Mouse (Mus musculus) stomach, embryonic 16.5 days (tissue): ENCODE measurements around the gene Afap1. TPM values are rescaled to one million over a fixed set of nuclear protein-coding genes. Genes with fewer than 3 reads are reported as not detected.

ENCODE experiments used
- ATAC-seq: fragments of 200-750 bp; cut with Nextera tagmentation; 2 replicates; pipeline ENCODE4 v1.8.0; 2017; ENCODE audit warnings: moderate number of reproducible peaks, moderate TSS enrichment; ENCODE audit not compliant: insufficient read depth, low FRiP score
- H3K27ac ChIP-seq: fragments of 300-500 bp; sonication (generic); 2 replicates; pipeline ENCODE4 v1.5.1; 2014; ENCODE audit warnings: low read length
- H3K27me3 ChIP-seq: fragments of 300-500 bp; sonication (generic); 2 replicates; pipeline ENCODE4 v1.6.1; 2014; ENCODE audit warnings: low read length, control low read depth, mixed read lengths; ENCODE audit not compliant: control insufficient read depth, insufficient read depth
- H3K36me3 ChIP-seq: fragments of 300-500 bp; sonication (generic); 2 replicates; pipeline ENCODE4 v1.6.1; 2014; ENCODE audit warnings: low read length; ENCODE audit not compliant: control insufficient read depth, insufficient read depth
- H3K4me1 ChIP-seq: fragments of 300-500 bp; sonication (generic); 2 replicates; pipeline ENCODE4 v1.6.1; 2014; ENCODE audit warnings: low read length, control low read depth, mixed read lengths; ENCODE audit not compliant: control insufficient read depth, insufficient read depth
- H3K4me2 ChIP-seq: fragments of 300-500 bp; sonication (generic); 2 replicates; pipeline ENCODE4 v1.6.1; 2014; ENCODE audit warnings: low read depth, low read length, mixed read lengths
- H3K4me3 ChIP-seq: fragments of 300-500 bp; sonication (generic); replicated peaks from 2 replicates; pipeline ENCODE4 v1.5.1; 2014; ENCODE audit warnings: mild to moderate bottlenecking, low read length
- H3K9ac ChIP-seq: fragments of 300-500 bp; sonication (generic); 2 replicates; pipeline ENCODE4 v1.6.1; 2014; ENCODE audit warnings: low read length
- H3K9me3 ChIP-seq: fragments of 300-500 bp; sonication (generic); replicated peaks from 2 replicates; pipeline ENCODE4 v1.6.1; 2016; ENCODE audit warnings: low read length, control low read depth; ENCODE audit not compliant: control insufficient read depth
- WGBS: fragments of 180-500 bp; shearing (Covaris S2); extraction: QIAGEN DNeasy Blood & Tissue Kit; methylation state at CpG from one replicate; pipeline ENCODE4 v1.1.7; 2014; 5-methylcytosine and 5-hydroxymethylcytosine counted together
- polyA plus RNA-seq: library from polyadenylated mRNA; unstranded; fragments of >200 nt; fragmentation: Nextera tagmentation; extraction: Ambion mirVana; gene quantifications from 2 replicates; pipeline ENCODE4 v1.2.1, GENCODE M21; 2015

The Afap1 gene
- polyA plus RNA-seq, 1 experiment from 2014 or later: 20.4 TPM

- Histone ChIP-seq H3K4me2 (peak overlapping the region; percentile 80), H3K27ac (peak overlapping the region; percentile 84), H3K4me1 (peaks cover 15% of the 10 kb centered on the region), H3K36me3 (no peaks in the 10 kb centered on the region), H3K9me3 (no peaks in the 10 kb centered on the region), H3K9ac (peak overlapping the region; percentile 96), H3K27me3 (no peaks in the 10 kb centered on the region), H3K4me3 (peak overlapping the region; percentile 81)
- 0 out of 2 replicates have a peak, but pooled peaks have one; percentile 6 for ATAC-seq
- WGBS: under 1% methylated on average over 21 of the region's 21 CpGs
Measured at GRCm38 (mm10) chr5:35893805-35894260, 714 bp downstream of the Afap1 start.

- Histone ChIP-seq H3K4me1 (peaks cover 15% of the 10 kb centered on the region), H3K9ac (peak overlapping the region; percentile 96), H3K36me3 (no peaks in the 10 kb centered on the region), H3K9me3 (no peaks in the 10 kb centered on the region), H3K4me2 (peak overlapping the region; percentile 80), H3K4me3 (peak overlapping the region; percentile 81), H3K27ac (peak overlapping the region; percentile 84), H3K27me3 (no peaks in the 10 kb centered on the region)
- WGBS: 7% methylated on average over 30 of the region's 30 CpGs
- no peak for ATAC-seq
Measured at GRCm38 (mm10) chr5:35894295-35895047, 1.4 kb downstream of the Afap1 start.

- Histone ChIP-seq H3K4me3 (no peak overlapping the region), H3K9ac (no peak overlapping the region), H3K4me2 (no peak overlapping the region), H3K27me3 (no peaks in the 10 kb centered on the region), H3K4me1 (peaks cover 30% of the 10 kb centered on the region), H3K9me3 (no peaks in the 10 kb centered on the region), H3K27ac (no peak overlapping the region), H3K36me3 (no peaks in the 10 kb centered on the region)
- no peak for ATAC-seq
- WGBS: 75% methylated on average over 4 of the region's 4 CpGs
Measured at GRCm38 (mm10) chr5:35895926-35896325, 2.8 kb downstream of the Afap1 start.

- no peak overlapping the region for H3K4me2 ChIP-seq
- H3K36me3 ChIP-seq: no peaks in the 10 kb centered on the region
- no peaks in the 10 kb centered on the region for H3K27me3 ChIP-seq
- H3K4me1 ChIP-seq: peaks cover 34% of the 10 kb centered on the region
- no peak for ATAC-seq
- no peak overlapping the region for H3K27ac ChIP-seq
- no peak overlapping the region for H3K4me3 ChIP-seq
- 83% methylated on average over 4 of the region's 4 CpGs for WGBS
- H3K9me3 ChIP-seq: no peaks in the 10 kb centered on the region
- no peak overlapping the region for H3K9ac ChIP-seq
Measured at GRCm38 (mm10) chr5:35896556-35896955, 3.4 kb downstream of the Afap1 start.

- Histone ChIP-seq H3K27me3 (no peaks in the 10 kb centered on the region), H3K4me3 (no peak overlapping the region), H3K27ac (no peak overlapping the region), H3K4me1 (peaks cover 34% of the 10 kb centered on the region), H3K9ac (no peak overlapping the region), H3K4me2 (no peak overlapping the region), H3K36me3 (no peaks in the 10 kb centered on the region), H3K9me3 (no peaks in the 10 kb centered on the region)
- WGBS: 86% methylated on average over 4 of the region's 4 CpGs
- no peak for ATAC-seq
Measured at GRCm38 (mm10) chr5:35897147-35897546, 4.0 kb downstream of the Afap1 start.

GRCm38 (mm10) chr5:35898114-35898513 lies 5.0 kb downstream of the Afap1 start:
- no peaks in the 10 kb centered on the region for H3K9me3 ChIP-seq
- H3K36me3 ChIP-seq: no peaks in the 10 kb centered on the region
- H3K27ac ChIP-seq: no peak overlapping the region
- no peak overlapping the region for H3K4me2 ChIP-seq
- H3K4me1 ChIP-seq: peaks cover 35% of the 10 kb centered on the region
- H3K4me3 ChIP-seq: no peak overlapping the region
- no peak for ATAC-seq
- WGBS: 68% methylated on average over 4 of the region's 4 CpGs
- H3K27me3 ChIP-seq: no peaks in the 10 kb centered on the region
- no peak overlapping the region for H3K9ac ChIP-seq

GRCm38 (mm10) chr5:35898994-35899393 lies 5.9 kb downstream of the Afap1 start:
- H3K9me3 ChIP-seq: no peaks in the 10 kb centered on the region
- peaks cover 43% of the 10 kb centered on the region for H3K4me1 ChIP-seq

GRCm38 (mm10) chr5:35900401-35901225 lies 7.5 kb downstream of the Afap1 start:
- Histone ChIP-seq H3K4me1 (peaks cover 41% of the 10 kb centered on the region), H3K9ac (no peak overlapping the region; the same call in 1 of the 2 replicates), H3K4me2 (peak overlapping the region; percentile 9; the same call in 1 of the 2 replicates), H3K36me3 (no peaks in the 10 kb centered on the region), H3K9me3 (no peaks in the 10 kb centered on the region), H3K27ac (peak overlapping the region; percentile 42), H3K4me3 (no peak overlapping the region), H3K27me3 (no peaks in the 10 kb centered on the region)
- WGBS: 14% methylated on average over 9 of the region's 10 CpGs
- no peak; the same call in 1 of the 2 replicates for ATAC-seq

More at GRCm38 (mm10) chr5:35898994-35899393, 5.9 kb downstream of the Afap1 start:
- H3K4me2 ChIP-seq: no peak overlapping the region
- no peaks in the 10 kb centered on the region for H3K36me3 ChIP-seq
- H3K27ac ChIP-seq: no peak overlapping the region
- no peak overlapping the region for H3K4me3 ChIP-seq
- H3K27me3 ChIP-seq: no peaks in the 10 kb centered on the region
- no peak for ATAC-seq
- WGBS: 77% methylated on average over 3 of the region's 3 CpGs
- no peak overlapping the region for H3K9ac ChIP-seq
